Mouse (Mus musculus) MEL (cell line): ENCODE data around the gene Bmpr1a. TPM values are rescaled to one million over a fixed set of nuclear protein-coding genes. Genes with fewer than 3 reads are reported as not detected.

Experiments
- DNase-seq: peaks from one replicate; pipeline ENCODE4 v3.0.0; 2011; ENCODE audit warnings: low read depth, low spot score
- H3K27ac ChIP-seq: 2 replicates; pipeline ENCODE4 v1.5.1; 2012; ENCODE audit warnings: low read depth, mild to moderate bottlenecking, control low read depth, low read length, moderate library complexity; ENCODE audit not compliant: control insufficient read depth
- H3K27me3 ChIP-seq, 2 experiments: fragments of 150-350 bp in 1 of 2; sonication (generic) in 1 of 2; 2 replicates each; pipeline ENCODE4 v1.6.1; 2012; ENCODE audit warnings: low read length in 2 of 2, mild to moderate bottlenecking in 2 of 2, improper control_type of control experiment in 1 of 2, moderate library complexity in 1 of 2; ENCODE audit not compliant: insufficient read depth in 2 of 2, control insufficient read depth in 1 of 2
- H3K36me3 ChIP-seq, 2 experiments: 2 replicates each; pipeline ENCODE4 v1.6.1; 2012 to 2014; ENCODE audit warnings: low read length in 2 of 2, improper control_type of control experiment in 1 of 2, inconsistent platforms in 1 of 2, mild to moderate bottlenecking in 1 of 2; ENCODE audit not compliant: insufficient read depth in 2 of 2, control insufficient read depth in 1 of 2
- H3K4me1 ChIP-seq, 2 experiments: fragments of 150-350 bp in 1 of 2; sonication (generic) in 1 of 2; 2 replicates each; pipeline ENCODE4 v1.6.1; 2012; ENCODE audit warnings: low read length in 2 of 2, improper control_type of control experiment in 1 of 2, mild to moderate bottlenecking in 1 of 2; ENCODE audit not compliant: insufficient read depth in 2 of 2, control insufficient read depth in 1 of 2
- H3K4me3 ChIP-seq, 2 experiments: fragments of 150-350 bp in 1 of 2; sonication (generic) in 1 of 2; 2 replicates each; pipeline ENCODE4 v1.5.1; 2012; ENCODE audit warnings: low read depth in 2 of 2, low read length in 2 of 2, mild to moderate bottlenecking in 2 of 2, moderate library complexity in 2 of 2, control low read depth in 1 of 2, improper control_type of control experiment in 1 of 2; ENCODE audit not compliant: control insufficient read depth in 1 of 2, insufficient read depth in 1 of 2
- H3K79me2 ChIP-seq: 2 replicates; pipeline ENCODE4 v1.6.1; 2012; ENCODE audit warnings: mild to moderate bottlenecking, low read length, moderate library complexity; ENCODE audit not compliant: control insufficient read depth, poor library complexity, insufficient read depth
- H3K9ac ChIP-seq: 2 replicates; pipeline ENCODE4 v1.6.1; 2012; ENCODE audit warnings: low read depth, mild to moderate bottlenecking, control low read depth, low read length, moderate library complexity; ENCODE audit not compliant: control insufficient read depth, poor library complexity, severe bottlenecking
- H3K9me3 ChIP-seq: fragments of 150-350 bp; sonication (generic); replicated peaks from 2 replicates; pipeline ENCODE4 v1.6.1; 2012; ENCODE audit warnings: mild to moderate bottlenecking, low read length, improper control_type of control experiment, moderate library complexity; ENCODE audit not compliant: insufficient read depth
- BHLHE40 ChIP-seq: IDR thresholded peaks from 2 replicates; pipeline ENCODE4 v1.6.1; 2012; ENCODE audit warnings: low read depth, mild to moderate bottlenecking, inconsistent platforms, low read length, improper control_type of control experiment, borderline replicate concordance
- CHD1 ChIP-seq: IDR thresholded peaks from 2 replicates; pipeline ENCODE4 v1.6.1; 2012; ENCODE audit warnings: low read depth, mild to moderate bottlenecking, inconsistent platforms, low read length, improper control_type of control experiment
- CHD2 ChIP-seq: IDR thresholded peaks from 2 replicates; pipeline ENCODE4 v1.6.1; 2011; ENCODE audit warnings: low read length, improper control_type of control experiment
- CTCF ChIP-seq, 3 experiments: IDR thresholded peaks in 2 of 3; conservative IDR thresholded peaks in 1 of 3; 2 replicates each; pipeline ENCODE4 v1.5.1; 2011 to 2012; ENCODE audit warnings: low read length in 3 of 3, low read depth in 2 of 3, mild to moderate bottlenecking in 2 of 3, improper control_type of control experiment in 1 of 3, inconsistent platforms in 1 of 3, mixed read lengths in 1 of 3, moderate library complexity in 1 of 3; ENCODE audit not compliant: control insufficient read depth in 1 of 3, insufficient read depth in 1 of 3, poor library complexity in 1 of 3, severe bottlenecking in 1 of 3
- E2F4 ChIP-seq: IDR thresholded peaks from 2 replicates; pipeline ENCODE4 v1.6.1; 2011; ENCODE audit warnings: low read depth, low read length, improper control_type of control experiment, borderline replicate concordance
- ELF1 ChIP-seq: IDR thresholded peaks from 2 replicates; pipeline ENCODE4 v1.6.1; 2014; ENCODE audit warnings: low read depth, mild to moderate bottlenecking, inconsistent platforms, low read length, improper control_type of control experiment, moderate library complexity
- EP300 ChIP-seq, 2 experiments: IDR thresholded peaks; 2 replicates each; pipeline ENCODE4 v1.6.1; 2011; ENCODE audit warnings: improper control_type of control experiment in 2 of 2, low read length in 2 of 2, low read depth in 1 of 2, mild to moderate bottlenecking in 1 of 2
- ETS1 ChIP-seq: IDR thresholded peaks from 2 replicates; pipeline ENCODE4 v1.6.1; 2012; ENCODE audit warnings: low read depth, mild to moderate bottlenecking, inconsistent platforms, low read length, improper control_type of control experiment, moderate library complexity
- GABPA ChIP-seq: IDR thresholded peaks from 2 replicates; pipeline ENCODE4 v1.6.1; 2012; ENCODE audit warnings: low read depth, mild to moderate bottlenecking, inconsistent platforms, low read length, improper control_type of control experiment, moderate library complexity
- GATA1 ChIP-seq: IDR thresholded peaks from 2 replicates; pipeline ENCODE4 v1.6.1; 2011; ENCODE audit warnings: low read depth, low read length, improper control_type of control experiment
- HCFC1 ChIP-seq: IDR thresholded peaks from 2 replicates; pipeline ENCODE4 v1.6.1; 2012; ENCODE audit warnings: low read depth, mild to moderate bottlenecking, inconsistent platforms, low read length, improper control_type of control experiment, moderate library complexity
- KAT2A ChIP-seq: conservative IDR thresholded peaks from 2 replicates; pipeline ENCODE4 v1.6.1; 2012; ENCODE audit warnings: low read depth, low read length, improper control_type of control experiment, inconsistent platforms
- MAFK ChIP-seq: IDR thresholded peaks from 2 replicates; pipeline ENCODE4 v1.6.1; 2011; ENCODE audit warnings: low read depth, mild to moderate bottlenecking, low read length, improper control_type of control experiment, borderline replicate concordance
- MAX ChIP-seq: IDR thresholded peaks from 2 replicates; pipeline ENCODE4 v1.6.1; 2011; ENCODE audit warnings: low read length, improper control_type of control experiment
- MAZ ChIP-seq: IDR thresholded peaks from 2 replicates; pipeline ENCODE4 v1.6.1; 2012; ENCODE audit warnings: low read depth, mild to moderate bottlenecking, inconsistent platforms, low read length, improper control_type of control experiment
- MXI1 ChIP-seq: IDR thresholded peaks from 2 replicates; pipeline ENCODE4 v1.6.1; 2011; ENCODE audit warnings: mild to moderate bottlenecking, low read depth, low read length, improper control_type of control experiment
- MYB ChIP-seq: IDR thresholded peaks from 2 replicates; pipeline ENCODE4 v1.6.1; 2011; ENCODE audit warnings: mild to moderate bottlenecking, low read depth, low read length, improper control_type of control experiment
- NELFE ChIP-seq: IDR thresholded peaks from 2 replicates; pipeline ENCODE4 v1.6.1; 2011; ENCODE audit warnings: low read depth, low read length, improper control_type of control experiment
- NRF1 ChIP-seq: IDR thresholded peaks from 2 replicates; pipeline ENCODE4 v1.6.1; 2014; ENCODE audit warnings: low read depth, mild to moderate bottlenecking, inconsistent platforms, low read length, improper control_type of control experiment, moderate library complexity; ENCODE audit not compliant: poor library complexity, insufficient read depth, severe bottlenecking
- POLR2A ChIP-seq, 2 experiments: IDR thresholded peaks; 2 replicates each; pipeline ENCODE4 v1.6.1; 2011 to 2012; ENCODE audit warnings: low read length in 2 of 2, mild to moderate bottlenecking in 2 of 2, control low read depth in 1 of 2, improper control_type of control experiment in 1 of 2, low read depth in 1 of 2, moderate library complexity in 1 of 2; ENCODE audit not compliant: control insufficient read depth in 1 of 2, insufficient read depth in 1 of 2, poor library complexity in 1 of 2
- POLR2AphosphoS2 ChIP-seq: IDR thresholded peaks from 2 replicates; pipeline ENCODE4 v1.6.1; 2011; ENCODE audit warnings: low read length, improper control_type of control experiment
- POLR2AphosphoS5 ChIP-seq: IDR thresholded peaks from 2 replicates; pipeline ENCODE4 v1.6.1; 2012; ENCODE audit warnings: low read depth, borderline replicate concordance, mild to moderate bottlenecking, inconsistent platforms, low read length, moderate library complexity, mixed read lengths
- RAD21 ChIP-seq: IDR thresholded peaks from 2 replicates; pipeline ENCODE4 v1.6.1; 2011; ENCODE audit warnings: mild to moderate bottlenecking, low read depth, low read length, improper control_type of control experiment
- RCOR1 ChIP-seq: IDR thresholded peaks from 2 replicates; pipeline ENCODE4 v1.6.1; 2012; ENCODE audit warnings: low read depth, mild to moderate bottlenecking, inconsistent platforms, low read length, improper control_type of control experiment
- SIN3A ChIP-seq: IDR thresholded peaks from 2 replicates; pipeline ENCODE4 v1.6.1; 2012; ENCODE audit warnings: low read length, improper control_type of control experiment, inconsistent platforms
- SMC3 ChIP-seq: IDR thresholded peaks from 2 replicates; pipeline ENCODE4 v1.6.1; 2011; ENCODE audit warnings: low read depth, low read length, improper control_type of control experiment
- TAL1 ChIP-seq: IDR thresholded peaks from 2 replicates; pipeline ENCODE4 v1.6.1; 2012; ENCODE audit warnings: mild to moderate bottlenecking, inconsistent platforms, low read length, moderate library complexity, mixed read lengths
- TBP ChIP-seq: IDR thresholded peaks from 2 replicates; pipeline ENCODE4 v1.8.0; 2011; ENCODE audit warnings: low read depth, low read length, improper control_type of control experiment
- TCF12 ChIP-seq: IDR thresholded peaks from 2 replicates; pipeline ENCODE4 v1.6.1; 2014; ENCODE audit warnings: low read depth, mild to moderate bottlenecking, inconsistent platforms, low read length, improper control_type of control experiment, moderate library complexity
- UBTF ChIP-seq: IDR thresholded peaks from 2 replicates; pipeline ENCODE4 v1.6.1; 2012; ENCODE audit warnings: low read depth, mild to moderate bottlenecking, inconsistent platforms, low read length, improper control_type of control experiment, moderate library complexity, borderline replicate concordance; ENCODE audit not compliant: insufficient read depth
- USF1 ChIP-seq: IDR thresholded peaks from 2 replicates; pipeline ENCODE4 v1.6.1; 2014; ENCODE audit warnings: low read depth, mild to moderate bottlenecking, inconsistent platforms, low read length, improper control_type of control experiment, moderate library complexity
- ZC3H11A ChIP-seq: IDR thresholded peaks from 2 replicates; pipeline ENCODE4 v1.6.1; 2012; ENCODE audit warnings: low read depth, mild to moderate bottlenecking, inconsistent platforms, low read length, improper control_type of control experiment
- ZNF384 ChIP-seq: IDR thresholded peaks from 2 replicates; pipeline ENCODE4 v1.6.1; 2012; ENCODE audit warnings: low read depth, mild to moderate bottlenecking, inconsistent platforms, low read length, improper control_type of control experiment
- polyA plus RNA-seq, 2 experiments: library from polyadenylated mRNA; stranded (reverse) in 1 of 2; unstranded in 1 of 2; fragments of >175 nt in 1 of 2; fragments of >200 nt in 1 of 2; gene quantifications; 2 replicates each; pipeline versions ENCODE4 v1.2.1 to v1.2.4; 2012; ENCODE audit warnings: low replicate concordance in 2 of 2, low read depth in 1 of 2; ENCODE audit not compliant: insufficient read length in 2 of 2, insufficient read depth in 1 of 2, missing spikeins in 1 of 2
- total RNA-seq: library from RNA; depleted of rRNA; stranded (reverse); fragments of 300-350 nt; gene quantifications from 2 replicates; pipeline ENCODE4 v1.2.3, GENCODE M21; 2012

Bmpr1a gene
- total and polyA plus RNA-seq, 3 experiments: 3.1 TPM; not detected in 1

GRCm38 (mm10) chr14:34363490-34364253 lies 139.5 kb downstream of the Bmpr1a start (continued):
- TF ChIP-seq HCFC1 (no peak), MAX (peak; percentile 72), TBP (no peak; the same call in 1 of the 2 replicates), RCOR1 (no peak)

DNA sequence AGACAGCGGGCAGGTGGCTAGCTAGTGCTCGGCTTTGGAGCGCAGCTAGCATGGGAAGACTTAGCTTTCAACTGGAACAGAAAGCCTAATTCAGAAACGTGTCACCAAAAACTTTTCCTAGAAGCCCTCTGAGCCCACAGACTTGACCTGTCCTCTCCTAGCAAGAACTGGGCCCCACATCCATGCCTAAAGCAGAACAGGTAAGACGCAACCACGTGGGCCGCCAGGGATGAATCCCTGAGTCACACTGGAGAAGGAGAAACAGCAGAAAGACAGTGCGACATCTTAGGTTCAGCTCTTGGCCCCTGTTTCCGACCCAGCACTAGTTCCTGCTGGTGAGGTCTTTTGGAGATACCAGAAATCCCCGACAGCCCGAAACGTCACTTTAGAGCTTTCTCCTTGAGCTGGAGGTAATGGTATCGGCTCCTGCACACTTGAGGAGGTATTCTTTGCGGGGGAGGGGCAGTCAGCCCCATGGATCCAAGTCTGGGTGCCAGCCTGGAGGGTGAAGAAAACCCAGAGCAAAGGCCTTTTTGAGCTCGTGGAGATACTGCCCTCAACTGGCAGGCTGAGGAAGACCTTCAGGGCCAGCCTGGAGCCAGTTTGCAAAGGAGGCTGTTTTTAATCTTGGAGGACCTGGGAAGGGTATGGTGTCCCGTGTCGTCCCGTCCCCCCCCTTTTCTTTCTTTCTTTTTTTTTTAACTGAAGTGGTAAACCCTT lies 140.3 kb downstream of the Bmpr1a start:
- Histone ChIP-seq H3K27me3 (no peaks in the 10 kb centered on the region), H3K4me1 (peaks cover 5% of the 10 kb centered on the region in 2 experiments), H3K9ac (peak overlapping the region; percentile 72), H3K9me3 (no peaks in the 10 kb centered on the region), H3K36me3 (peaks cover 0 to 7% of the 10 kb centered on the region in 2 experiments; a peak in 2 of 4 replicates), H3K4me3 (peak overlapping the region; percentile 65 to 72), H3K27ac (peak overlapping the region; percentile 79), H3K79me2 (no peaks in the 10 kb centered on the region; the same call in 1 of the 2 replicates)
- DNase-seq: peak; percentile 91
- no peak for TF ChIP-seq POLR2AphosphoS5
- TF ChIP-seq CHD2: no peak
- no peak for TF ChIP-seq GATA1
- peak; percentile 84 for TF ChIP-seq ZC3H11A
- TF ChIP-seq MYB: no peak
- no peak for TF ChIP-seq MAZ
- peak; percentile 70 for TF ChIP-seq MXI1
- no peak for TF ChIP-seq POLR2AphosphoS2
- no peak for TF ChIP-seq ELF1
- TF ChIP-seq SMC3: peak; percentile 79
- peak; percentile 43 for TF ChIP-seq SIN3A
- no peak for TF ChIP-seq CHD1
- no peak for TF ChIP-seq ETS1
- TF ChIP-seq E2F4: no peak
- TF ChIP-seq HCFC1: 0 out of 2 replicates have a peak, but pooled peaks have one; percentile 1
- TF ChIP-seq CTCF (IDR thresholded peaks at IDR 0.05 in 2 of 3, conservative IDR thresholded peaks at IDR 0.05 in 1 of 3; ENCODE audit: control insufficient read depth in 1 of 3, insufficient read depth in 1 of 3, low read depth in 2 of 3, low read length in 3 of 3, poor library complexity in 1 of 3, severe bottlenecking in 1 of 3): peak; percentile 63 to 90 (median 79)
- peak; percentile 52 for TF ChIP-seq ZNF384
- TF ChIP-seq GABPA: no peak
- peak; percentile 70 for TF ChIP-seq USF1
- no peak for TF ChIP-seq TAL1
- no peak for TF ChIP-seq NRF1
- no peak for TF ChIP-seq POLR2A (IDR thresholded peaks at IDR 0.05; ENCODE audit: control insufficient read depth in 1 of 2, insufficient read depth in 1 of 2, low read depth in 1 of 2, low read length in 2 of 2, poor library complexity in 1 of 2)
- TF ChIP-seq TCF12: no peak
- peak; percentile 91 for TF ChIP-seq RAD21
- TF ChIP-seq TBP: no peak
- TF ChIP-seq UBTF: no peak
- no peak for TF ChIP-seq EP300 (IDR thresholded peaks at IDR 0.05; ENCODE audit: low read depth in 1 of 2, low read length in 2 of 2)
- TF ChIP-seq NELFE: peak; percentile 25
- TF ChIP-seq BHLHE40: no peak
- TF ChIP-seq MAX: no peak; the same call in 1 of the 2 replicates
- TF ChIP-seq KAT2A: no peak
- TF ChIP-seq MAFK: no peak
